Mouse (Mus musculus): Measurements from ENCODE around the gene Cryge.

DNA sequence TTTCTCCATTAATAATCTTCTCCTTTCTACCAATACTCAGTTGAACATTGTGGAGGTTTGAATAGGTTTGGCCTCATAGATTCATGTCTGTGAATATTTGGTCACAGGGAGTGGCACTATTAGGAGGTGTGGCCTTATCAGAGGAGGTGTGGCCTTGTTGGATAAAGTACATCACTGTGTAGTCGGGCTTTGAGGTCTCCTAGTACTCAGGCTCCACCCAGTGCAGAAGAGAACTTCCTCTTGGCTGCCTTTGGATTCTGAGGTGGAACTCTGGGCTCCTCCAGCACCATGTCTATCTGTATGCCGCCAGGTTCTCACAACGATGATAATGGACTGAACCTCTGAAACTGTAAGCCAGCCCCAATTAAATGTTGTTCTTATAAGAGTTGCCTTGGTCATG lies 46.0 kb upstream of the Cryge start:
- TF ChIP-seq CTCF (IDR thresholded peaks at IDR 0.05) (no peak), POLR2A (IDR thresholded peaks at IDR 0.05; ENCODE audit: insufficient read depth, low read depth, low read length) (no peak)

Measured in heart, adult 2 months (tissue).